7 mouse cellular contexts compared by ENCODE assay signal in the genomic region with DNA sequence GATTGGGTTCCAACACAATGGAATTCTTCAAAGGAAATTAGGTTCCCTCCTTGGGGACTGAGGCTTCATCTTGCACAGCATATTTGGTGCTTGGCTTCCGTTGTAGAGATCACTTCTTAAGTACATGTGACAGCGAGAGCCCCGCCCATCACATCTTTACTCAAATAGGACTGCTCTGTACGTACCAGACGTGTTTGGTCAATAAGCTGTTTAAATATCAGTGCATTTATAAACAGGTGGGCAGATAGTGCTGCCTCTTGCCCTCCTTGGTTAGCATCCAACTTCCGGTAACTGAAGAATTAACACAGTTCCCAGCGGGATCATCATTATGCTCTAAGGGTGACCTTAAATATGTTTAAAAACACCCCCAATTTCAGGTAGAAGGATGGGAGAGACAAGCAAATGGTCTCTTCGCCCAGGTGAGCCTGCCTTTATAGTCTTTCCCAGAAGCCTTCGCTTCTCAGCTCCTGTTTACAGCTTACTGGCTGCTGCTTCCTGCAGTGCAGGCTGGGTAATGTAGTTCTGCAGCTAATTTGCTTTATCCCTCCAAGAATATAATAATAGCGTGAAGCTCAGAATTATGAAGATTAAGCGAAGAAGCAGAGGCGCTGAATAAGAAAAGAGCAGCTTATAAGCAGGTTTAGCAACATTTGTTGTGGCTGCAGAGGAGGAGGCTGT.
DNase-seq lines count a peak whose midpoint lies in the region; ATAC-seq and TF ChIP-seq lines count a peak whose summit lies in the region.

No protein-coding gene starts in this region.

- no peaks in the 10 kb centered on the region for H3K9me3 ChIP-seq in ES-Bruce4 (replicated peaks; ENCODE audit: control insufficient read depth, insufficient read depth, low read length, poor library complexity, severe bottlenecking)
- H3K9me3 ChIP-seq in embryonic facial prominence, embryonic 15.5 days (replicated peaks) = no peaks in the 10 kb centered on the region
- no peaks in the 10 kb centered on the region for H3K9me3 ChIP-seq in intestine, embryonic 15.5 days
- no peaks in the 10 kb centered on the region for H3K9me3 ChIP-seq in liver, embryonic 12.5 days (replicated peaks)
- peaks cover 5% of the 10 kb centered on the region; the same call in 1 of the 2 replicates for H3K9me3 ChIP-seq in stomach, embryonic 14.5 days (ENCODE audit: control insufficient read depth, low read depth, low read length)

- peak; percentile 89 for DNase-seq in A20 (ENCODE audit: low read depth, low spot score)
- no peak for DNase-seq in urinary bladder, adult 2 months (ENCODE audit: low spot score)

- no peak for TF ChIP-seq CTCF in ES-Bruce4 (IDR thresholded peaks at IDR 0.05; ENCODE audit: low read depth, low read length)

- H3K4me2 ChIP-seq in embryonic facial prominence, embryonic 15.5 days (replicated peaks) = peak overlapping the region; percentile 38
- peak overlapping the region; percentile 30 for H3K4me2 ChIP-seq in intestine, embryonic 15.5 days (replicated peaks)
- peak overlapping the region; percentile 17; the same call in 1 of the 2 replicates for H3K4me2 ChIP-seq in liver, embryonic 12.5 days
- H3K4me2 ChIP-seq in stomach, embryonic 14.5 days (replicated peaks; ENCODE audit: low read depth, low read length) = peak overlapping the region; percentile 26; the same call in 1 of the 2 replicates

- no peaks in the 10 kb centered on the region for H3K4me1 ChIP-seq in ES-Bruce4 (ENCODE audit: control insufficient read depth, insufficient read depth, low read length)
- H3K4me1 ChIP-seq in embryonic facial prominence, embryonic 15.5 days = peaks cover 9% of the 10 kb centered on the region
- H3K4me1 ChIP-seq in intestine, embryonic 15.5 days (replicated peaks) = 0 out of 2 replicates have a peak, but pooled peaks cover 3% of the 10 kb centered on the region
- H3K4me1 ChIP-seq in liver, embryonic 12.5 days = no peaks in the 10 kb centered on the region
- no peaks in the 10 kb centered on the region for H3K4me1 ChIP-seq in stomach, embryonic 14.5 days (ENCODE audit: control insufficient read depth, insufficient read depth, low read length)

- no peak for TF ChIP-seq EP300 in ES-Bruce4 (IDR thresholded peaks at IDR 0.05; ENCODE audit: insufficient read depth, low read depth, low read length)

- H3K27me3 ChIP-seq in ES-Bruce4 (ENCODE audit: control insufficient read depth, insufficient read depth, low read length, poor library complexity, severe bottlenecking) = no peaks in the 10 kb centered on the region
- H3K27me3 ChIP-seq in embryonic facial prominence, embryonic 15.5 days = no peaks in the 10 kb centered on the region
- no peaks in the 10 kb centered on the region for H3K27me3 ChIP-seq in intestine, embryonic 15.5 days (replicated peaks)
- H3K27me3 ChIP-seq in liver, embryonic 12.5 days (replicated peaks) = no peaks in the 10 kb centered on the region
- no peaks in the 10 kb centered on the region for H3K27me3 ChIP-seq in stomach, embryonic 14.5 days (ENCODE audit: control insufficient read depth, insufficient read depth, low read length)

- H3K36me3 ChIP-seq in ES-Bruce4 (ENCODE audit: control insufficient read depth, insufficient read depth, low read length, poor library complexity, severe bottlenecking) = no peaks in the 10 kb centered on the region
- no peaks in the 10 kb centered on the region for H3K36me3 ChIP-seq in embryonic facial prominence, embryonic 15.5 days
- no peaks in the 10 kb centered on the region for H3K36me3 ChIP-seq in intestine, embryonic 15.5 days
- H3K36me3 ChIP-seq in liver, embryonic 12.5 days = no peaks in the 10 kb centered on the region
- no peaks in the 10 kb centered on the region for H3K36me3 ChIP-seq in stomach, embryonic 14.5 days (ENCODE audit: control insufficient read depth, insufficient read depth, low read length)

- no peak for TF ChIP-seq POLR2A in ES-Bruce4 (IDR thresholded peaks at IDR 0.05; ENCODE audit: insufficient read depth, low read length)

- WGBS in embryonic facial prominence, embryonic 15.5 days = 57% methylated on average over 12 of the region's 12 CpGs
- WGBS in intestine, embryonic 15.5 days = 55% methylated on average over 12 of the region's 12 CpGs
- WGBS in liver, embryonic 12.5 days (ENCODE audit: insufficient replicate concordance) = 57% methylated on average over 12 of the region's 12 CpGs
- WGBS in stomach, embryonic 14.5 days = 55% methylated on average over 12 of the region's 12 CpGs

- no peak for ATAC-seq in embryonic facial prominence, embryonic 15.5 days (ENCODE audit: insufficient number of reproducible peaks, low FRiP score, low TSS enrichment, low read depth)
- ATAC-seq in intestine, embryonic 15.5 days = peak; percentile 86
- no peak for ATAC-seq in liver, embryonic 12.5 days
- ATAC-seq in stomach, embryonic 14.5 days (ENCODE audit: insufficient number of reproducible peaks, insufficient read depth, low FRiP score, low read depth) = no peak

- peak overlapping the region; percentile 62; the same call in 1 of the 2 replicates for H3K9ac ChIP-seq in ES-Bruce4 (ENCODE audit: low read depth, poor library complexity, severe bottlenecking)
- H3K9ac ChIP-seq in embryonic facial prominence, embryonic 15.5 days = no peak overlapping the region
- H3K9ac ChIP-seq in intestine, embryonic 15.5 days = no peak overlapping the region
- H3K9ac ChIP-seq in liver, embryonic 12.5 days = no peak overlapping the region
- H3K9ac ChIP-seq in stomach, embryonic 14.5 days (replicated peaks; ENCODE audit: low read depth, low read length) = no peak overlapping the region

- H3K4me3 ChIP-seq in ES-Bruce4 (ENCODE audit: low read depth, low read length) = no peak overlapping the region
- peak overlapping the region; percentile 25 for H3K4me3 ChIP-seq in embryonic facial prominence, embryonic 15.5 days (replicated peaks)
- H3K4me3 ChIP-seq in intestine, embryonic 15.5 days (replicated peaks) = no peak overlapping the region
- no peak overlapping the region for H3K4me3 ChIP-seq in liver, embryonic 12.5 days
- H3K4me3 ChIP-seq in stomach, embryonic 14.5 days (ENCODE audit: low read depth, low read length) = 0 out of 2 replicates have a peak overlapping the region, but pooled peaks have one; percentile 3

- no peak overlapping the region for H3K27ac ChIP-seq in ES-Bruce4 (ENCODE audit: insufficient read depth, low read length)
- no peak overlapping the region for H3K27ac ChIP-seq in embryonic facial prominence, embryonic 15.5 days (replicated peaks)
- H3K27ac ChIP-seq in intestine, embryonic 15.5 days = peak overlapping the region; percentile 18; the same call in 1 of the 2 replicates
- H3K27ac ChIP-seq in liver, embryonic 12.5 days = no peak overlapping the region
- no peak overlapping the region for H3K27ac ChIP-seq in stomach, embryonic 14.5 days (ENCODE audit: low read length)

Comparison
In these comparisons a context has a peak if more than half of its experiments do, and no peak if none do; other contexts are left out.
1. H3K4me3 ChIP-seq: peak in embryonic facial prominence, embryonic 15.5 days (single experiment) and stomach, embryonic 14.5 days (single experiment); none in ES-Bruce4 (single experiment), intestine, embryonic 15.5 days (single experiment) and liver, embryonic 12.5 days (single experiment).
2. Peak in every context shown above with its lines, with median percentiles within 50 percentile points of each other: H3K4me2 ChIP-seq.